Mouse (Mus musculus): Measurements from ENCODE around the gene Kif26b.

GRCm38 (mm10) chr1:178496841-178497240, 32.1 kb upstream of the Kif26b start:
- TF ChIP-seq CTCF (IDR thresholded peaks at IDR 0.05) (peak; percentile 59), EP300 (IDR thresholded peaks at IDR 0.05) (no peak)
